19 mouse cellular contexts compared by ENCODE assay signal in genomic region chr16:9823686-9824085, GRCm38 (mm10).
"Had no signal": no experiment of that assay in that cellular context is flagged by ENCODE, and none has a peak within 500 bp of the region (broad histone marks: within the 10 kb centered on the region; RNA-seq: fewer than 3 reads in every experiment).

No protein-coding gene starts in this region.

- H3K4me1 ChIP-seq: liver, embryonic 15.5 days; lung, embryonic 15.5 days; megakaryocyte, embryonic 14.5 days; midbrain, embryonic 13.5 days; neural tube, embryonic 13.5 days; neural tube, embryonic 15.5 days had no signal

- H3K4me3 ChIP-seq: liver, embryonic 15.5 days; lung, embryonic 15.5 days; megakaryocyte, embryonic 14.5 days; midbrain, embryonic 13.5 days; myocyte; neural tube, embryonic 13.5 days; neural tube, embryonic 15.5 days had no signal

- H3K27me3 ChIP-seq: liver, embryonic 15.5 days; lung, embryonic 15.5 days; megakaryocyte, embryonic 14.5 days; midbrain, embryonic 13.5 days; neural tube, embryonic 13.5 days; neural tube, embryonic 15.5 days had no signal

- H3K27ac ChIP-seq: liver, embryonic 15.5 days; lung, embryonic 15.5 days; macrophage; midbrain, embryonic 13.5 days; neural tube, embryonic 13.5 days; neural tube, embryonic 15.5 days had no signal

- ATAC-seq: liver, postnatal 0 days; lung, postnatal 0 days; midbrain, embryonic 13.5 days; midbrain, embryonic 16.5 days had no signal

- H3K9ac ChIP-seq: liver, embryonic 15.5 days; liver, postnatal 0 days; lung, embryonic 15.5 days; midbrain, embryonic 13.5 days; neural tube, embryonic 13.5 days; neural tube, embryonic 15.5 days had no signal

- H3K36me3 ChIP-seq: liver, embryonic 15.5 days; lung, embryonic 15.5 days; midbrain, embryonic 13.5 days; neural tube, embryonic 13.5 days; neural tube, embryonic 15.5 days had no signal

- H3K9me3 ChIP-seq: liver, embryonic 15.5 days; lung, embryonic 15.5 days; midbrain, embryonic 13.5 days; neural tube, embryonic 13.5 days; neural tube, embryonic 15.5 days had no signal

- DNase-seq: liver, postnatal 0 days; lung, adult 2 months; lung, postnatal 14 days; lung, postnatal 36 days; right cerebral cortex, postnatal 14 days; thymus, adult 18-20 months; thymus, postnatal 14 days; thymus, postnatal 36 days had no signal

- H3K4me2 ChIP-seq: liver, embryonic 15.5 days; lung, embryonic 15.5 days; midbrain, embryonic 11.5 days; midbrain, embryonic 13.5 days; neural tube, embryonic 13.5 days; neural tube, embryonic 15.5 days had no signal
